Mouse (Mus musculus): ENCODE results near the gene Ccdc134. TPM values are rescaled to one million over a fixed set of nuclear protein-coding genes. Genes with fewer than 3 reads are reported as not detected.
"Not testable (repeated sequence)": the region's sequence is repeated elsewhere in the genome, so short reads cannot be mapped to it uniquely, and the experiment has no call there.

Gene Ccdc134
- polyA plus RNA-seq, 1 experiment from 2014 or later: 17.2 TPM

- not testable (repeated sequence) for H3K9ac ChIP-seq (ENCODE audit: low read length); ATAC-seq (ENCODE audit: insufficient read depth, low FRiP score); H3K27me3 ChIP-seq (ENCODE audit: control insufficient read depth, insufficient read depth, low read length); H3K4me3 ChIP-seq (replicated peaks; ENCODE audit: low read length); H3K36me3 ChIP-seq (ENCODE audit: control insufficient read depth, insufficient read depth, low read length); H3K27ac ChIP-seq (ENCODE audit: low read length); H3K9me3 ChIP-seq (replicated peaks; ENCODE audit: control insufficient read depth, low read length)
- Histone ChIP-seq H3K4me1 (ENCODE audit: control insufficient read depth, insufficient read depth, low read length) (peaks cover 15% of the 10 kb centered on the region; the same call in 1 of the 2 replicates), H3K4me2 (ENCODE audit: low read depth, low read length) (0 out of 2 replicates have a peak overlapping the region, but pooled peaks have one; percentile 87)
- WGBS: 79% methylated on average over 4 of the region's 4 CpGs
Observed at GRCm38 (mm10) chr15:82126690-82127089, 1.0 kb upstream of the Ccdc134 start.

GRCm38 (mm10) chr15:82128398-82128797 lies 676 bp downstream of the Ccdc134 start:
- H3K4me3 ChIP-seq (replicated peaks; ENCODE audit: low read length): peak overlapping the region; percentile 74
- H3K27ac ChIP-seq (ENCODE audit: low read length): peak overlapping the region; percentile 76
- ATAC-seq (ENCODE audit: insufficient read depth, low FRiP score): no peak
- WGBS: 2% methylated on average over 5 of the region's 5 CpGs
- peaks cover 15% of the 10 kb centered on the region; the same call in 1 of the 2 replicates for H3K4me1 ChIP-seq (ENCODE audit: control insufficient read depth, insufficient read depth, low read length)
- no peaks in the 10 kb centered on the region for H3K27me3 ChIP-seq (ENCODE audit: control insufficient read depth, insufficient read depth, low read length)
- H3K36me3 ChIP-seq (ENCODE audit: control insufficient read depth, insufficient read depth, low read length): no peaks in the 10 kb centered on the region
- peak overlapping the region; percentile 87 for H3K4me2 ChIP-seq (ENCODE audit: low read depth, low read length)
- peak overlapping the region; percentile 86 for H3K9ac ChIP-seq (ENCODE audit: low read length)
- no peaks in the 10 kb centered on the region for H3K9me3 ChIP-seq (replicated peaks; ENCODE audit: control insufficient read depth, low read length)

- Histone ChIP-seq H3K27me3 (ENCODE audit: control insufficient read depth, insufficient read depth, low read length) (no peaks in the 10 kb centered on the region), H3K4me1 (ENCODE audit: control insufficient read depth, insufficient read depth, low read length) (peaks cover 15% of the 10 kb centered on the region; the same call in 1 of the 2 replicates), H3K27ac (ENCODE audit: low read length) (no peak overlapping the region), H3K4me3 (replicated peaks; ENCODE audit: low read length) (no peak overlapping the region), H3K9me3 (replicated peaks; ENCODE audit: control insufficient read depth, low read length) (no peaks in the 10 kb centered on the region), H3K9ac (ENCODE audit: low read length) (no peak overlapping the region), H3K36me3 (ENCODE audit: control insufficient read depth, insufficient read depth, low read length) (no peaks in the 10 kb centered on the region), H3K4me2 (ENCODE audit: low read depth, low read length) (no peak overlapping the region)
- no peak for ATAC-seq (ENCODE audit: insufficient read depth, low FRiP score)
- 62% methylated on average over 7 of the region's 7 CpGs for WGBS
Observed at GRCm38 (mm10) chr15:82130599-82130998, 2.9 kb downstream of the Ccdc134 start.

GRCm38 (mm10) chr15:82135372-82135771 lies 7.7 kb downstream of the Ccdc134 start:
- H3K27me3 ChIP-seq (ENCODE audit: control insufficient read depth, insufficient read depth, low read length): no peaks in the 10 kb centered on the region
- no peaks in the 10 kb centered on the region for H3K36me3 ChIP-seq (ENCODE audit: control insufficient read depth, insufficient read depth, low read length)
- ATAC-seq (ENCODE audit: insufficient read depth, low FRiP score): no peak
- 72% methylated on average over 4 of the region's 4 CpGs for WGBS
- H3K27ac ChIP-seq (ENCODE audit: low read length): no peak overlapping the region
- H3K9ac ChIP-seq (ENCODE audit: low read length): no peak overlapping the region
- no peak overlapping the region for H3K4me2 ChIP-seq (ENCODE audit: low read depth, low read length)
- H3K9me3 ChIP-seq (replicated peaks; ENCODE audit: control insufficient read depth, low read length): no peaks in the 10 kb centered on the region
- no peaks in the 10 kb centered on the region for H3K4me1 ChIP-seq (ENCODE audit: control insufficient read depth, insufficient read depth, low read length)
- H3K4me3 ChIP-seq (replicated peaks; ENCODE audit: low read length): no peak overlapping the region

- no peak overlapping the region for H3K27ac ChIP-seq (ENCODE audit: low read length)
- peaks cover 4% of the 10 kb centered on the region; the same call in 1 of the 2 replicates for H3K36me3 ChIP-seq (ENCODE audit: control insufficient read depth, insufficient read depth, low read length)
- no peaks in the 10 kb centered on the region for H3K4me1 ChIP-seq (ENCODE audit: control insufficient read depth, insufficient read depth, low read length)
- no peak overlapping the region for H3K4me3 ChIP-seq (replicated peaks; ENCODE audit: low read length)
- no peaks in the 10 kb centered on the region for H3K27me3 ChIP-seq (ENCODE audit: control insufficient read depth, insufficient read depth, low read length)
- no peak overlapping the region for H3K9ac ChIP-seq (ENCODE audit: low read length)
- H3K4me2 ChIP-seq (ENCODE audit: low read depth, low read length): no peak overlapping the region
- no peak for ATAC-seq (ENCODE audit: insufficient read depth, low FRiP score)
- 49% methylated on average over 4 of the region's 4 CpGs for WGBS
- no peaks in the 10 kb centered on the region for H3K9me3 ChIP-seq (replicated peaks; ENCODE audit: control insufficient read depth, low read length)
Observed at GRCm38 (mm10) chr15:82138565-82138964, 10.8 kb downstream of the Ccdc134 start.

- peaks cover 4% of the 10 kb centered on the region; the same call in 1 of the 2 replicates for H3K36me3 ChIP-seq (ENCODE audit: control insufficient read depth, insufficient read depth, low read length)
- H3K9ac ChIP-seq (ENCODE audit: low read length): no peak overlapping the region
- H3K4me2 ChIP-seq (ENCODE audit: low read depth, low read length): no peak overlapping the region
- no peak overlapping the region for H3K4me3 ChIP-seq (replicated peaks; ENCODE audit: low read length)
- no peaks in the 10 kb centered on the region for H3K27me3 ChIP-seq (ENCODE audit: control insufficient read depth, insufficient read depth, low read length)
- no peak for ATAC-seq (ENCODE audit: insufficient read depth, low FRiP score)
- no peaks in the 10 kb centered on the region for H3K4me1 ChIP-seq (ENCODE audit: control insufficient read depth, insufficient read depth, low read length)
- WGBS: 89% methylated on average over 8 of the region's 8 CpGs
- no peak overlapping the region for H3K27ac ChIP-seq (ENCODE audit: low read length)
- no peaks in the 10 kb centered on the region for H3K9me3 ChIP-seq (replicated peaks; ENCODE audit: control insufficient read depth, low read length)
Observed at GRCm38 (mm10) chr15:82139196-82139595, 11.5 kb downstream of the Ccdc134 start.

- no peak overlapping the region for H3K27ac ChIP-seq (ENCODE audit: low read length)
- H3K4me3 ChIP-seq (replicated peaks; ENCODE audit: low read length): no peak overlapping the region
- no peaks in the 10 kb centered on the region for H3K9me3 ChIP-seq (replicated peaks; ENCODE audit: control insufficient read depth, low read length)
- peaks cover 4% of the 10 kb centered on the region; the same call in 1 of the 2 replicates for H3K36me3 ChIP-seq (ENCODE audit: control insufficient read depth, insufficient read depth, low read length)
- 78% methylated on average over 3 of the region's 3 CpGs for WGBS
- no peak for ATAC-seq (ENCODE audit: insufficient read depth, low FRiP score)
- no peak overlapping the region for H3K9ac ChIP-seq (ENCODE audit: low read length)
- peaks cover under 1% of the 10 kb centered on the region; the same call in 1 of the 2 replicates for H3K4me1 ChIP-seq (ENCODE audit: control insufficient read depth, insufficient read depth, low read length)
- no peak overlapping the region for H3K4me2 ChIP-seq (ENCODE audit: low read depth, low read length)
- H3K27me3 ChIP-seq (ENCODE audit: control insufficient read depth, insufficient read depth, low read length): no peaks in the 10 kb centered on the region
Observed at GRCm38 (mm10) chr15:82140355-82140754, 12.6 kb downstream of the Ccdc134 start.

- no peaks in the 10 kb centered on the region for H3K9me3 ChIP-seq (replicated peaks; ENCODE audit: control insufficient read depth, low read length)
- no peak overlapping the region for H3K9ac ChIP-seq (ENCODE audit: low read length)
- WGBS: 84% methylated on average over 5 of the region's 5 CpGs
- H3K4me2 ChIP-seq (ENCODE audit: low read depth, low read length): no peak overlapping the region
- H3K4me1 ChIP-seq (ENCODE audit: control insufficient read depth, insufficient read depth, low read length): peaks cover 22% of the 10 kb centered on the region
- H3K36me3 ChIP-seq (ENCODE audit: control insufficient read depth, insufficient read depth, low read length): peaks cover 4% of the 10 kb centered on the region; the same call in 1 of the 2 replicates
- no peak overlapping the region for H3K27ac ChIP-seq (ENCODE audit: low read length)
- H3K4me3 ChIP-seq (replicated peaks; ENCODE audit: low read length): no peak overlapping the region
- ATAC-seq (ENCODE audit: insufficient read depth, low FRiP score): no peak
- H3K27me3 ChIP-seq (ENCODE audit: control insufficient read depth, insufficient read depth, low read length): no peaks in the 10 kb centered on the region
Observed at GRCm38 (mm10) chr15:82144157-82144556, 16.4 kb downstream of the Ccdc134 start.

- WGBS: 25% methylated on average over 2 of the region's 2 CpGs
- Histone ChIP-seq H3K4me2 (ENCODE audit: low read depth, low read length) (no peak overlapping the region), H3K27ac (ENCODE audit: low read length) (peak overlapping the region; percentile 95), H3K9me3 (replicated peaks; ENCODE audit: control insufficient read depth, low read length) (no peaks in the 10 kb centered on the region), H3K4me1 (ENCODE audit: control insufficient read depth, insufficient read depth, low read length) (peaks cover 27% of the 10 kb centered on the region), H3K27me3 (ENCODE audit: control insufficient read depth, insufficient read depth, low read length) (no peaks in the 10 kb centered on the region), H3K36me3 (ENCODE audit: control insufficient read depth, insufficient read depth, low read length) (peaks cover 4% of the 10 kb centered on the region; the same call in 1 of the 2 replicates), H3K4me3 (replicated peaks; ENCODE audit: low read length) (no peak overlapping the region), H3K9ac (ENCODE audit: low read length) (no peak overlapping the region; the same call in 1 of the 2 replicates)
- ATAC-seq (ENCODE audit: insufficient read depth, low FRiP score): no peak
Observed at GRCm38 (mm10) chr15:82145408-82145807, 17.7 kb downstream of the Ccdc134 start.

Measured in stomach, embryonic 16.5 days (tissue).